ENCODE assay signal across 9 mouse cellular contexts in the genomic region with DNA sequence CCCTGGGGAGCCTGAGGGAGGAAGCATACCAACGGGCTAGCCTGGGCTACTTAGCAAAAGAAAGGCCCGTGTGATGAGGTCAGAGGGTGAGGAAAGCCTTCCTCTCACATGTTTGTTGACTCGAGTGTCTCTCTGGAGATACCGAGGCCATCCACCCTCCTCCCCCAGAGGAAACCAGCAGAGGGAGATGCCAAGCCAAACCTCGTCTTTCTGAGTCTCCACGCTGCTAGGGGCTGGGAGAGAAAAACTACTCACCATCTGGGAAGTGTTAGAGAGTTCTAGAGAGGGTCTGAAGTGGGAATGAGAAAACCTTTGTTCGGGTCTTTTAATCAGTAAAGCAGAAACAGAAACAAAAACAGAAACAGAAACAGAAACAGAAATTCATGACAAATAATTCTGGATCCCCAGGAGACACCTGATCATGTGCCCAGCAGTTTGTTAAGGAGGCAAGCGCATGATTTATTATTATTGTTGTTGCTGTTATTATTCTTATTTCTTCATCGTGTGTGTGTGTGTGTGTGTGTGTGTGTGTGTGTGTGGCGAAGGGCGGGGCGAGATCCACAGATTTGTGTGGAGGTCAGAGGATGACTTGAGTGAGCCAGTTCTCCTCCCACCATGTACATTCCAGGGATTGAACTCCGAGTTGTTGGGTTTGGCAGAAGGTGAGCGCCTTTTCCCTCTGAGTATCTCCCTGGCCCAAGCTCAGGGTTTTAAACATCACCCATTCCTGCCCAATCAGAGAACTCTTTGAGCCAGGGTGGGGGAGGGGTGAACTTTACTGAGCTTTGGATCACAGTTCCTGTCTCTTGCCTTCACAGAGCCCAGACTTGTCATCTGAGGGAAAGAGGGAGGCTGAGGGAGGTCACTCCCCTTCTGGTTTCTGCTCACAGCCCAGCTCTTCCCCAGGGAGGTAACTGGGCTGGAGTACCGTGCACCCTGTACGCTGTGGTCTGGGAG.
DNase-seq lines count a peak whose midpoint lies in the region; ATAC-seq and TF ChIP-seq lines count a peak whose summit lies in the region.
"Had no signal": no experiment of that assay in that cellular context is flagged by ENCODE, and none has a peak within 500 bp of the region (broad histone marks: within the 10 kb centered on the region; RNA-seq: fewer than 3 reads in every experiment).

No protein-coding gene starts in this region.

- H3K4me3 ChIP-seq in gastrocnemius, adult 2 months: peak overlapping the region; percentile 50
- no peak overlapping the region for H3K4me3 ChIP-seq in midbrain, embryonic 16.5 days (ENCODE audit: low read depth, low read length)
- H3K4me3 ChIP-seq in midbrain, postnatal 0 days (ENCODE audit: low read depth, low read length): no peak overlapping the region
- H3K4me3 ChIP-seq: megakaryocyte, embryonic 14.5 days had no signal

- H3K27me3 ChIP-seq in midbrain, embryonic 16.5 days (ENCODE audit: control insufficient read depth, insufficient read depth, low read depth, low read length): no peaks in the 10 kb centered on the region
- H3K27me3 ChIP-seq in midbrain, postnatal 0 days (ENCODE audit: insufficient read depth, low read length): no peaks in the 10 kb centered on the region

- no peaks in the 10 kb centered on the region for H3K36me3 ChIP-seq in midbrain, embryonic 16.5 days (ENCODE audit: control insufficient read depth, insufficient read depth, low read length)
- no peaks in the 10 kb centered on the region for H3K36me3 ChIP-seq in midbrain, postnatal 0 days (ENCODE audit: insufficient read depth, low read length)

- DNase-seq in thymus, adult 18-20 months: peak; percentile 15 to 19
- DNase-seq in thymus, postnatal 10 days (ENCODE audit: low spot score in 2 of 2): no peak
- DNase-seq in gastrocnemius, adult 2 months: peak; percentile 67
- DNase-seq in kidney, adult 18-20 months: peak; percentile 30
- peak; percentile 81 for DNase-seq in lung, postnatal 36 days
- DNase-seq in layer of hippocampus, adult 18-20 months (ENCODE audit: low spot score in 2 of 2): no peak
- no peak for DNase-seq in midbrain, postnatal 0 days (ENCODE audit: low spot score)

- no peak overlapping the region for H3K9ac ChIP-seq in midbrain, embryonic 16.5 days (ENCODE audit: low read depth, low read length)
- H3K9ac ChIP-seq in midbrain, postnatal 0 days (replicated peaks; ENCODE audit: low read length, poor library complexity, severe bottlenecking): no peak overlapping the region

- WGBS in midbrain, embryonic 16.5 days: 77% methylated on average over 16 of the region's 16 CpGs
- WGBS in midbrain, postnatal 0 days: 74% methylated on average over 16 of the region's 16 CpGs

- intact Hi-C loops in gastrocnemius, adult 2 months (cut with DNase I): no loop called here

- H3K4me1 ChIP-seq in midbrain, embryonic 16.5 days (ENCODE audit: control insufficient read depth, insufficient read depth, low read length): no peaks in the 10 kb centered on the region
- 0 out of 2 replicates have a peak, but pooled peaks cover 4% of the 10 kb centered on the region for H3K4me1 ChIP-seq in midbrain, postnatal 0 days (ENCODE audit: insufficient read depth, low read length)

- TF ChIP-seq CTCF in gastrocnemius, adult 2 months (IDR thresholded peaks at IDR 0.05): peak; percentile 12; the same call in 1 of the 2 replicates
- no peak for TF ChIP-seq CTCF in midbrain, postnatal 0 days (IDR thresholded peaks at IDR 0.05)

- H3K27ac ChIP-seq in gastrocnemius, adult 2 months: peak overlapping the region; percentile 83
- H3K27ac ChIP-seq in midbrain, embryonic 16.5 days (ENCODE audit: low read length): no peak overlapping the region
- H3K27ac ChIP-seq in midbrain, postnatal 0 days (ENCODE audit: low read depth, low read length): no peak overlapping the region

- no peak for ATAC-seq in midbrain, embryonic 16.5 days
- no peak for ATAC-seq in midbrain, postnatal 0 days (ENCODE audit: low FRiP score)

- no peaks in the 10 kb centered on the region for H3K9me3 ChIP-seq in midbrain, embryonic 16.5 days (replicated peaks; ENCODE audit: control insufficient read depth, low read length, poor library complexity, severe bottlenecking)
- no peaks in the 10 kb centered on the region for H3K9me3 ChIP-seq in midbrain, postnatal 0 days (ENCODE audit: low read length)
- H3K9me3 ChIP-seq: megakaryocyte, embryonic 14.5 days had no signal

- no peak overlapping the region for H3K4me2 ChIP-seq in midbrain, embryonic 16.5 days (ENCODE audit: low read length)
- no peak overlapping the region for H3K4me2 ChIP-seq in midbrain, postnatal 0 days (ENCODE audit: low read depth, low read length, poor library complexity, severe bottlenecking)

Comparison
In these comparisons a context has a peak if more than half of its experiments do, and no peak if none do; other contexts are left out.
1. DNase-seq: peak in thymus, adult 18-20 months (2 of 2), gastrocnemius, adult 2 months (single experiment), kidney, adult 18-20 months (single experiment) and lung, postnatal 36 days (single experiment); none in thymus, postnatal 10 days (0 of 2), layer of hippocampus, adult 18-20 months (0 of 2) and midbrain, postnatal 0 days (single experiment).